In the genomic region with DNA sequence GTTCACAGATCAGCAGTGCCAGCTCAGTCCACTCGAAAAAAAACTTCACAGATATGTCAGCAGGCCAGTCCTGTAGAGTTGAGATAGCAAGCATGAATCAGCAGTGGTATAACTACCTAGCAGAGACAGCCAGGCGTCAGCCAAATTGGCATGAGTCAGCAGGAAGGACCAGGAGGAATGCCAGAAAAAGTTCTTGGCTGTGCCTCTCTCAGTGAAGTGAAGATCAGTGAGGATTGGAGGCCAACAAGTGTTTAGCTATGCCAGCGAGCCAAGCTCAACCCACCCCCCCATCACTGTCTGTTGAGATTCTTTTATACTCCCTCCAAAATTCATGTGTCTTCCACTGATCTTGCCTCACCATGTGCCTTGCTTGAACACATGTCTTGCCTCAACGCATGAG, we compare ENCODE assay signal across 8 mouse cellular contexts.
A peak's percentile ranks its signal among the peaks of the same experiment; 100 is the strongest.
DNase-seq lines count a peak whose midpoint lies in the region; ATAC-seq and TF ChIP-seq lines count a peak whose summit lies in the region.

No protein-coding gene starts in this region.

- TF ChIP-seq CTCF in heart, adult 2 months (IDR thresholded peaks at IDR 0.05), result no peak

- no peaks in the 10 kb centered on the region for H3K79me2 ChIP-seq in heart, adult 2 months (replicated peaks; ENCODE audit: control insufficient read depth, insufficient read depth, low read length)

- no peak overlapping the region for H3K27ac ChIP-seq in heart, adult 2 months

- DNase-seq in cerebellum, adult 9-11 months, result peak; percentile 1
- DNase-seq in cerebellum, adult 8-10 months, result no peak
- peak; percentile 80 for DNase-seq in Muller cell, postnatal 12 days (ENCODE audit: inconsistent ontology term)
- DNase-seq in heart, adult 2 months, result peak; percentile 32 to 61
- DNase-seq in left cerebral cortex, postnatal 14 days (ENCODE audit: low spot score in 2 of 2), result peak; percentile 45 to 49
- DNase-seq in thymus, postnatal 36 days, result no peak

- ATAC-seq in erythroblast, adult 5-6 weeks (replicated peaks; ENCODE audit: low FRiP score, poor library complexity, severe bottlenecking), result no peak
- no peak for ATAC-seq in CD4-positive, CD25-positive, alpha-beta regulatory T cell, adult 4 months

- WGBS in heart, adult 2 months, result 38% methylated on average over 4 of the region's 4 CpGs

- H3K4me3 ChIP-seq in heart, adult 2 months, result no peak overlapping the region

- no peak for TF ChIP-seq POLR2A in heart, adult 2 months (IDR thresholded peaks at IDR 0.05; ENCODE audit: insufficient read depth, low read depth, low read length)

- no peaks in the 10 kb centered on the region for H3K36me3 ChIP-seq in heart, adult 2 months (ENCODE audit: control insufficient read depth, insufficient read depth, low read length)

- TF ChIP-seq EP300 in heart, adult 2 months (IDR thresholded peaks at IDR 0.05; ENCODE audit: insufficient read depth, low read depth, low read length), result no peak

- H3K4me1 ChIP-seq in heart, adult 2 months (ENCODE audit: control insufficient read depth, insufficient read depth, low read length), result no peaks in the 10 kb centered on the region

- intact Hi-C loops in heart, adult 2 months (cut with DNase I), result no loop called here
- intact Hi-C loops in left cerebral cortex, postnatal 14 days (cut with DNase I), result no loop called here

- no peaks in the 10 kb centered on the region for H3K27me3 ChIP-seq in heart, adult 2 months (ENCODE audit: control insufficient read depth, insufficient read depth, low read length)

- H3K9ac ChIP-seq in heart, adult 2 months (ENCODE audit: low read depth, low read length), result no peak overlapping the region

Comparison
In these comparisons a context has a peak if more than half of its experiments do, and no peak if none do; other contexts are left out.
1. DNase-seq: peak in cerebellum, adult 9-11 months (single experiment), Muller cell, postnatal 12 days (single experiment), heart, adult 2 months (2 of 2) and left cerebral cortex, postnatal 14 days (2 of 2); none in cerebellum, adult 8-10 months (single experiment) and thymus, postnatal 36 days (0 of 2).